Mouse (Mus musculus) neutrophil, adult 59 days (primary cell): ENCODE measurements around the gene Zfp93. TPM values are rescaled to one million over a fixed set of nuclear protein-coding genes. Genes with fewer than 3 reads are reported as not detected.

ENCODE experiments used
- total RNA-seq, 2 experiments: library from RNA; stranded (reverse); gene quantifications; 1 replicate in 1 of 2; 2 replicates in 1 of 2; pipeline ENCODE4 v1.2.4; 2023

Gene Zfp93
- under 1 TPM; 0.15 to 0.44 TPM for total RNA-seq

GRCm38 (mm10) chr7:24270288-24270672, at the start of gene Zfp93:
TSS of gene Zfp93 (plus strand) at chr7:24270420.

DNA sequence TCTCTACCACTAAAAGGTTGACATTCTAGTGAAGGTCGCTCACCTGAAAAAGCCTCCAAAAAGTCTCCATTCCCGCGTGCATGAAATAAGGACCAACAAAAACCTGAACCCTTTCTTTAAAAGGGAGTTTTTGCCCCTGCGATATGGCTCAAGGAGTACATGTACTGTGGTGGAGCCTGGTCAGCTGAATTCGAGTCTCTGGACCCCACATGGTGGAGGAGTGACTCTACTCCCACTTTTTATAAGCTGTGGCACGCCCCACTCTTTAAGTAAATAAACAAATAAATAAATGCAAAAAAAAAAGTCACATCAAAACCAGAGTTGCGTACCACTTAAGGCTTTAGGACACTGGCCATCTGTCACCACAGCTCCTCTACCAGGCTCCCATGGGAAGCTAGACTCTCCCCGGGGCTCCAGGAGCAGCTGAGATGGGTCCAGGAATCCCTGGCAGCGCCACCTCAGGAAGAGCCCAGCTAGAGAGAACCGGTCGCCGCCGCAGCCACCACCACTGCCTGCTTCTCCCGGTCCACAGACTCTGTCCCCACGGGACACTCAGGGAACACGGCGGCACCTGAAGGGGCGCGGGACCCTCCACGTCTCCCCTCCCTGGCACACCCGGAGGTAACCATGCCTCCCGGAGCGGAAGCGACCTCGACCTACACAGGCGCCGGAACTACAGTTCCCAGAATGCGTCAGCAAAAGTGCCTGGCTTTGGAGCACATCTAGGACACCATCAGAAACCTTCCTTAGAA, 33.0 kb upstream of the Zfp93 start, which contains the start of gene Zfp109:
Gene Zfp109, minus strand, starts transcription at position 521 of the 752 bp plus-strand sequence.

DNA sequence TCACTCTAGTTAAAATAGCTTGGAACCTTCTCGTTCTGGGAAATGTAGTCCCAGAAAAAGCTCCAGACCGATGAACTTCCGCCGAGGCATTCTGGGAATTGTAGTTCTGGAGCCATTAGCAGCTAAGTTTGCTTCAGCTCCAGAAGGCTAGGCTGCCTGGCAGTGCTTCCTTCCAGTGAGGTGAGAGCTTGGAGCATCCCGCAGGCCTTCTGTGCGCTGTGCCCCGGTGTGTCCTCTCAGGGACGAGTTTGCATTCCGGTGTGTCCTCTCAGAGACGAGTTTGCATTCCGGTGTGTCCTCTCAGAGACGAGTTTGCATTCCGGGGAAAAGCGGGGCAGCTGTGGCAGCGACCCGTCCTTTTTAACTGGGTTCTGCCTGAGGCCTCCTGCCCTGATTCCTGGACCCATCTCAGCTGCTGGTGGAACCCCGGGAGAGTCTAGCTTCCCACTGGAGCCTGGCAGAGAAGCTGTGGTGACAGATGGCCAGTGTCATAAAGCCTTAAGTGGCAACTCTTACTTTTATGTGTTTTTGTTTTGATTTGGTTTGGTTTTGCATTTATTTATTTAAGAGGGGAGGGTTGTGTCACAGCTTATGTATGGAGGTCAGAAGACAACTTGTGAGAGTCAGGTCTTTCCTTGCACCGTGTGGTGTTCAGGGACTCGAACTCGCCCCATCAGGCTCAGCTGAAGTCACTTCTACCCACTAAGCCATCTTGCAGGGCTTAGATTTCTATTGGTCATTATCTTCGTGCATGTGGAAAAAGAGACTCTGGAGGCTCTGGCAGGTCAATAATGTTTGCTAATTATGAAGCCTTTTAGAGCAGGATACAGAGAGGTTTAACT, 15.4 kb upstream of the Zfp93 start, which contains the start of gene Zfp108:
Gene Zfp108, plus strand, starts transcription at position 162 of the 842 bp plus-strand sequence.

DNA sequence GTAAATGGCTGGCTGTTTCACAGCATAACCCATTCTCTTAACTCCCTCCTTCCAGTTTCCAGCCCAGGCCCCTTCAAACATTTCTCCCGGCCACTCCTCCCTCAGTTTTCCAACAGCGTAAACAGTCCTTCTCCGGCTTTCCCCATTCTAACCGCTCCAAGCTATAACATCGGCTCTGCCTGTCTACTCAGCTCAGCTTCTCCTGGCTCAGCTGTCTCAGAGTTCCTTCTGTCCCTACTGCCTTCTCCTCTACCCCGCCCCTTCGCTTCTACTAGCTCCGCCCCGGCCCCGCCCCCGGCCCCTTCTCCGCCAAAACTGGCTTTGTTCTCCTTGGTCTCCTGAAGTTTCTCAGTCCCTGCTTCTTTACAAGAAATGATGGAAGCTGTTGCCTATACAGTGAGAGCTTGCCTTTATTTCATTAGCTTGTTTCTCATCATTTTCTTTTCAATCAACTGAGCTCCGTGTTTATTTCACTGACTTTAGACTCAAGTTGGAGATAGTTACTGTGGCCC, 30.6 kb downstream of the Zfp93 start, which contains the start of gene Zfp61:
Gene Zfp61, minus strand, starts transcription at position 462 of the 512 bp plus-strand sequence.

GRCm38 (mm10) chr7:24316567-24317092, 46.4 kb downstream of the Zfp93 start, which contains the start of gene Zfp94:
TSS of gene Zfp94 (minus strand) at chr7:24316666.

Other genes with a start within 250 kb of the Zfp93 start
- gene Vmn1r183, start 217.2 kb upstream of the Zfp93 start, total RNA-seq, result not detected
- 10 to 100 TPM; 14.4 to 16.3 TPM for gene Zfp180, start 188.5 kb upstream of the Zfp93 start, total RNA-seq
- 1 to 10 TPM; 1.2 to 1.6 TPM for gene Zfp112, start 158.1 kb upstream of the Zfp93 start, total RNA-seq
- gene Zfp235, start 136.3 kb upstream of the Zfp93 start, total RNA-seq, result 1 to 10 TPM; 2.8 to 4.7 TPM
- under 1 TPM; 0.29 to 0.33 TPM for gene Zfp114, start 95.4 kb upstream of the Zfp93 start, total RNA-seq
- gene Zfp111, start 59.0 kb upstream of the Zfp93 start, total RNA-seq, result 1 to 10 TPM; 2.9 to 3.2 TPM
- 1 to 10 TPM in 1 of 2 experiments, under 1 TPM in 1; 0.62 to 1.2 TPM for gene Zfp109, start 32.9 kb upstream of the Zfp93 start, total RNA-seq
- gene Zfp108, start 15.6 kb upstream of the Zfp93 start, total RNA-seq, result under 1 TPM; 0.29 to 0.33 TPM
- gene Zfp61, start 30.8 kb downstream of the Zfp93 start, total RNA-seq, result 1 to 10 TPM; 3.4 to 6.4 TPM
- gene Zfp94, start 46.2 kb downstream of the Zfp93 start, total RNA-seq, result 1 to 10 TPM; 1.1 to 1.3 TPM
- gene Tescl, start 63.5 kb downstream of the Zfp93 start, total RNA-seq, result under 1 TPM in 1 of 2 experiments, not detected in 1; 0.46 TPM
- gene Lypd5, start 78.8 kb downstream of the Zfp93 start, total RNA-seq, result not detected
- gene Kcnn4, start 99.8 kb downstream of the Zfp93 start, total RNA-seq, result 10 to 100 TPM; 10.4 to 15.7 TPM
- gene Smg9, start 129.2 kb downstream of the Zfp93 start, total RNA-seq, result 10 to 100 TPM; 51.5 to 57.8 TPM
- 1 to 10 TPM; 2.1 to 2.6 TPM for gene Irgc1, start 181.9 kb downstream of the Zfp93 start, total RNA-seq
- gene Plaur, start 192.1 kb downstream of the Zfp93 start, total RNA-seq, result 1,000 to 10,000 TPM in 1 of 2 experiments, 100 to 1,000 TPM in 1; 962 to 1,297 TPM
- gene Cadm4, start 211.6 kb downstream of the Zfp93 start, total RNA-seq, result not detected
- gene Zfp428, start 236.6 kb downstream of the Zfp93 start, total RNA-seq, result 1 to 10 TPM in 1 of 2 experiments, under 1 TPM in 1; 0.31 to 1.2 TPM
- gene AC161166.1, start 242.0 kb downstream of the Zfp93 start, total RNA-seq, result not detected